Mouse (Mus musculus) 3T3-L1 (cell line): ENCODE results near the gene Gpr85.
"Not testable (repeated sequence)": the region's sequence is repeated elsewhere in the genome, so short reads cannot be mapped to it uniquely, and the experiment has no call there.

Experiments used
- DNase-seq: peaks from one replicate; pipeline ENCODE4 v3.0.0-alpha.2; 2015; ENCODE audit warnings: low read depth, low spot score

Gene Gpr85

DNA sequence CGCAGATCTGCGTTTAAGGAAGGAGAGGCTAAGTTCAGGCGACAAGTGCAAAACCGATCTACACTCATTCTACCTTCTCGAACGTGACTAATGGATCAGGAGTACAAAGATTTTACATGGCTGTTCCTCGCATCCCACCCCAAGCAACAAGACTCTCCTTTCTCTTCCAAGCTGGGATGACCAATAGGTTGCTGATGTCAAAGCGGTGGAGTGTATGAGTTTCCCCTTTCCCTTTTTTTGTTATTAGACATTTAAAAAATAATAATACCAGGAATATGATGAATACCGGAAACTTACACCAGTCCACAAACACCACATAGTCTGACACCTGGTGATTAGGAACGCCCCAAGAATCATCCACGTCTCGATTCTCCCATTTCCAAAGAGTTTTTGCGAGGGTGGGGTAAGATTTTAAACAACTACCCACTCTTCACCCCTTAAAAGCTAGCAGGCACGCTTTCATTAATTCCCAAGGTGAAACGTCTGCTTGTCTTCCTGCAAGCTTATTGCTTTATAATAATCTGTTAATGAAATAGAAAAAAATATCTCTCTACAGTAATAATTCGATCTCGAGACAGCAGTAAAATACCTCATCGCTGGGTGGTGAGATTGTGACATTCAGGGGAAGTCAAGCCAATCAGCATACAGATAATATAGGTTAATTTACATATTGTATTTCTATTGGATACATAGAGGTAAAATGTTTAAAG lies at the start of gene Gpr85:
TSS of gene Gpr85 (minus strand) at position 598 of the 710 bp plus-strand sequence.
- peak; percentile 47 for DNase-seq

GRCm38 (mm10) chr6:13884877-13885592 lies 45.3 kb upstream of the Gpr85 start:
- DNase-seq = no peak

DNA sequence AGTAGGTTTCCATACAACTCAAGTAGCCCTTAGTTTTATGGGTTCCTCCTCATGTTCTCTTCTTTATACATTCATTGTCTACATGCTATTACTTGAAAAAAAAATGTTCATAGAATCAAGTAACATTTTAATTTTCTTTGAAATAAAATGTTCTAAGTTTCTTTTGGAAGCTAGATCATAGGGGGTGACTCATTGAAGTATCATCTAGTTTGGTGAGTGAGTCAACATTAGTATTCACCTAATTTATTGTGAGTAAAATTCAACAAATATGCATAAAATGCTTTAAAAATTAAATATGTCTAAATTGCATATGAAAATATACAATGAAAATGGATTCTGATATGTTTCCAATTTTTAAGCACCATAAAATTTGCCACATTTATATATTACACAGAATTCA lies 43.2 kb upstream of the Gpr85 start:
- DNase-seq = peak; percentile 59

DNA sequence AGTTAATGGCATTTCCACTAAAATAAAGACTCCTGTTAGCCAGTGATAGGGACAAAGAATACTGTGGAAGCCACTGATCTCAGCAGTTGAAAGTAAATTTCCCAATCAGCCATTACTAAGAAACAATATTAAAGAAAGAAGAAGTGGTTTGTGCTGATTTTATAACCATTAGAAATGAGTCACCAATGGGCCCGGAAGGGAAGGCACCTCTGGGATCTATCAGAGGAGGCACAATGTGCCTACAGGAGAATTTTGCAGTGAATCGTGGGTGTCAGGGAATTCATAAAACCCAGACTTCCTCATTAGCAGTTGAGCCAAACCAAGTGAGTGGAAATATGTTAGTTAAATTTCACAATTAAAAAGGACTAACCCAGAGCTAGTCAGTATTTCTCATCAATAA lies 34.2 kb upstream of the Gpr85 start:
- DNase-seq = no peak

GRCm38 (mm10) chr6:13872076-13872475 lies 32.3 kb upstream of the Gpr85 start:
- DNase-seq = peak; percentile 36

GRCm38 (mm10) chr6:13871625-13871958 lies 31.9 kb upstream of the Gpr85 start:
- no peak for DNase-seq

DNA sequence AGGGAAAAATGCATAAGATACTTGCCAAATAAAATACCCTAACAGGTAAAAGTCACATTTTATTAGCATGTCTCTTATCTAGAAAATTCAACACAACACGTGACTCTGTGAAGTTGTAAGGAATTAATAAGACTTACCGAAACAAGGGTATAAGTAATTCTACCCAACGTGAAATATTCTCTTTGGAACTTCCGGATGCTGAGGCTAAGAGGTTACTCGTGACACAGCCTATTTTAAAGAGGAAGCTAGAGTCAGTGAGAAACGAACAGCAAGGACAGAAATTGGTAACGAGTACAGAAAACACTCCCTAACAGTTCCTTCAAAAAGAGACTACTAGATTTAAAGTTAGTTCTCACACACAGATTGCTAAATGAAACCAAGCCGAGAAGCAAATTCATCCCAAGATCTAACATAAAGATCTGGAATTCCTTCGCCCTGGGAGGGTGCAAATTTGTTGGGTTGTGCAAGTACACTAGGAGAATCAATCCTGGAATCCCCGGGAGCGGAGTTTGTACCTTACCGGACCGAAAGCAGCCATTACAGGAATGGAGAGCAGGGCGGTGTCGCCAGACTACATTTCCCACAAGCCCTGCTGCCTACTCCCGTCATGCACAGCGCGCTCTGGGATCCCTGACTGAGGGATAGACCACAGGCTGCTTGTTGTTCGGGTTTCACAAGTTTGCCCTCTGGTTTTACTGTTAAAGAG lies 31.3 kb upstream of the Gpr85 start, which contains the start of gene 2610001J05Rik:
TSS of gene 2610001J05Rik (minus strand) at position 600 of the 706 bp plus-strand sequence.
- DNase-seq = peak; percentile 98

GRCm38 (mm10) chr6:13870289-13870741 lies 30.6 kb upstream of the Gpr85 start:
- peak; percentile 58 for DNase-seq

DNA sequence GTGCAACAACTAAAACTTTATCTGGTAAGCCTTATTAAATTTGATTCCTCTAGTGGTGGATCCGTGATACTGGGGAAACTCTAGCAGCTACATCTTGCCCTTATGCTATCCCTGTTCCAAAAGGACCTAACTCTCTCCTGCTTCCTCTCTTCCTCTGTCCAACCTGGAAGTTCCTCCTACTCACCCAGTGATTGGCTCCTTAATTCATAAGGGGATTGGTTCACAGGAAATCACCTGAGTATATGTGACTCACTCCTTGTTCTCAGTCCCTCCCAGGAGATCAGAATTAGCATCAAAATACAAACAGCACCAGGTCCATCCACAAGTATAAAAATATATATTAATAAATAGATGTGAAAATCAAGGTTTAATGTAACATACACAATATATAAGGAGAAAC lies 20.9 kb upstream of the Gpr85 start:
- DNase-seq = peak; percentile 57

DNA sequence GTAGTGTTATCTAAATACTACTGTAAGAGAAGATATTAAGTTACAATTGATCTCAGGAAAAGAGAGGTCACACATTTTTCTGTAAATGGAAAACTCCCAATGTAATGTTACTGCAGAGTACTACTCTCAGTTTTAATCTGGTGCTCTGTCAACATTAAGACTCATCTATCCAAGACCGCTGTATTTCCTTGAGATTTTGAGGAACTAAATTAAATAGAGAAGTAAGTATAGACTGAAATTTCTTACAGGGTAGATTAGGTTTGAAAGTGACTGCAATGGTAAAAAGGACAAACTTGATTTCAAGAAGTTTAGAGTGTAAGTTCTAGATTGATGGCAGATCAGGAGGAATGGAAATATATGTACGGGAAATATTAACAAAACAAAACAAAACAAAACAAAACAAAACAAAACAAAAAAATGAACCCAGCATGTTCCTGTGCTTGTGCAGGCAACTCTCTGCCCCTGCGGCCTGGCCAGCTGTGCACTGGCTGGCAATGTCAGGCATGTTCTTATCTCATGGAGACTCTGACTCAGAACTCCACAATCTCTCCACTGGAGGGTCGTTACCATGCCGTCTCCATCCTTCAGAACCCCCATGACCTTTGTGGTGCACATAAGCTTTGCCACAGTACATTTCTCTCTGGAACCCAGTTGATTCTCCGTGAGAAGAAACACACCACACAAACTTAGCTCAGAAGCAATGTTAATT lies 20.3 kb upstream of the Gpr85 start:
- peak; percentile 58 for DNase-seq

- no peak for DNase-seq
These were observed 14.5 kb upstream of the Gpr85 start for GRCm38 (mm10) chr6:13854230-13854629.

DNA sequence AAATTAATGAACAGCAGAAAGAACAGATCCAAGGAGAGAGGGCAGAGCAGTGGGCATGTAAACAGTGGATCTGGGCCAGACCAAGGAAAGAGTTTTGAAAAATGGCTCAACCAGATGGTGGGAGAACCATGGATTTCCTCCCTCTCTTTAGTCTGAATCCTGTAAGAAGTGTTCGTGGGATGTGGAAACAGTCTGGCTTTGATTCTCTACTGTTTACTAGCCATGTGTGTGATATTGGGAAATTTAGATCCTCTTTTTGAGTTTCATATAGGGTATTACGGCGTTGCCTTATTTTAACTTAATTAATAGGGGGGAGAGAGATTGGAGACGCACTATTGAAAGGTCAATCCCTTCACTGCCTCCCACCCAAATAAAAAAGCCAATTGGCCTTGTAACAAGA lies 13.5 kb upstream of the Gpr85 start:
- DNase-seq = no peak

DNA sequence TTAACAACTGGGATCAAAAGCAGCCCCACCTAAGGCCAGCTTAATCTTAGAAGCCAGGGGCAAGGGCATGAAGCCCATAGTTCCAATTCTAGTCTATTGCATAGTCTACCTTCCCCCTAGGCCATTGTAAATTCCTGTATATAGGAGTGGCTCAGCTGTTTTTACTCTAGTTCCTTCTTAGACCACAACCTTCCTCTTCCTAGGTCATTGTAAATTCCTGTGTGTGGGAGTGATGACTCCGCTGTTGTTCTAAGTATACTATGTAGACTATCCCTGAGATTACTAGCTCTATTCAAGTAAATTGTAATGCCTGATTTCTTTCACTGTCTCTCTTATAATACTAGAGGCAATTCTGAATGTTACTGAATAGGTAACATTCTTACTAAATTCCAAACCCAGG lies 6.3 kb upstream of the Gpr85 start:
- not testable (repeated sequence) for DNase-seq

GRCm38 (mm10) chr6:13838677-13839344 lies 931 bp downstream of the Gpr85 start:
- no peak for DNase-seq

GRCm38 (mm10) chr6:13837916-13838676 lies 1.6 kb downstream of the Gpr85 start:
- DNase-seq = peak; percentile 85

DNA sequence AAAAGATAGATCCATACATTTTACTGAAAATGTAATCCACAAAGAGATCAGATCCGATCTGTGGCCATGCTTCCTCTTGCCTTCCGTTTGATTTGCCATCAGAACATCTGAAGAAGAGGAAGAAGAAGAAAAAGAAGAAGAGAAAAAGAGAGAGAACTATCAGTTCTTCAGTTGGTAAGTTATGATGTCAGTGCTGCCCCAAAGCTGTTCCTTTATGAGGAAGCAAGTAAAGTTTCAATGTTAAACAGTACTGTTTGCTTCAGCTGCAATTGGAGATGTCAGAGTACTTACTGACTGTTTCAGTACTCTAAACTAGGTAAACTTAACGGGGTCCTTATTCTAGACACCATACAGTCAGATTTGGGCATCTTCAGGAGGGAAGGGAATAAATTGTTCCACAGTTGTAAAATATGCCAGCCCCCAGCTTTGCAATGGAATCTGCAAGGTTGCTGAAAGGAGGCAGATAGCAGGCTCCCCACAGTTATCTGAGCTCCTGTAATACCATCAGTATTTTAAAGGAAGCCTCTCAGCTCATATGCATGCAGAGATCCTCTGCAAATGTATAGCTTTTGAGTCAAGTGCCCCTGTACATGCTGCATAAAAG lies 2.7 kb downstream of the Gpr85 start:
- DNase-seq = peak; percentile 17

DNA sequence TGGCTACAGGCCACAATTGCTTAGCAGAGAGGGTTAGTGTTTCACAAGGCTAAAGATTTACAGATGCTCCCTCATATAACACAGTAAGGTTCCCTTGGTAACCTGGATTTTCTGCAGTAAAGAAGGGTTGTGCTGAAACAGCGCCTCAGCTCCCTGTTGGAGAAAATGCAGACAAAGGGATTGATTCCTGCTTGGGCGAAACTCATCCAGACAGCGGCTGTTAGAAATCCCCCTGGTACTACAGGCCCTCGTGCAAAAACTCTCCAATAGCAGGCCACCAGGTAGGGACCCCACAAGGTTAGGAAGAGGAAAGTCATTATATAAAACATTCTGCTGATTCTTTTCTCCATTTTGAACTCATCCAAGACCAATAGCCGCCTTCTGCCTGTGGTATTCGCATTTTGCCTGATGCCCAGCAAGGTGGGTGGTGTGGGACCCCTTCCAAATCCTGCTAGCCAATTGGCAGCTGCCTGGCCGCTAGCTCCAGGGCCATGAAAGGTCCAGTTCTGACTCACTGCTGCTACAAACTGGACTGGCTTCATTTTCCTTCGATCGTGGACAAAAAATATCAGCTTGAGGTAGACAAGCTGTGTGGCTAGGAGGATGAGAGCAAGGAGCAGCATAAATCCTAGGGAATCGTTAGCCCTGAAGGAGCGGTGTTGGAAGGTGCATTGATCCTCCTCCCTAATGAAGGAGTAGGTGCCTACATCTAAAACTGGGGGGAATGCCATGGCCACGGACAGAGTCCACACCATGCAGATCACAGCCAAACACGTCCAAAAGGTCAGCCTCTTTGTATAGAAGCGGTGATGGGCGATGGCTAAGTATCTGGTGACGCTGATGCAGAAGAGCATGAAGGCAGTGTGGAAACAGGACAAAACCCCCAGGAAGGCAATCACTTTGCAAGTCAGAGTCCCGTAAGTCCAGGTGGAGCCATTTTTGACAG lies 3.7 kb downstream of the Gpr85 start:
- peak; percentile 21 for DNase-seq

- no peak for DNase-seq
These were observed 7.0 kb downstream of the Gpr85 start for GRCm38 (mm10) chr6:13832770-13833169.

GRCm38 (mm10) chr6:13828877-13829276 lies 10.9 kb downstream of the Gpr85 start:
- DNase-seq = no peak
